Mouse (Mus musculus) monocyte, adult 5-6 weeks (primary cell): Measurements from ENCODE around the gene Clint1. TPM values are rescaled to one million over a fixed set of nuclear protein-coding genes. Genes with fewer than 3 reads are reported as not detected.

Experiments
- ATAC-seq: fragments of 153-309, 156-312 bp; replicated peaks from 2 replicates; pipeline ENCODE4 v1.8.0; 2017; ENCODE audit warnings: mild to moderate bottlenecking; ENCODE audit not compliant: low TSS enrichment, insufficient number of reproducible peaks, severe bottlenecking, poor library complexity, low FRiP score
- total RNA-seq: library from RNA; stranded (forward); fragments of 200-1000, 200-491, 200-594 nt; gene quantifications from 3 replicates; pipeline ENCODE4 v1.2.3, GENCODE M21; 2017

The Clint1 gene
- total RNA-seq, 1 experiment from 2014 or later, result 190 TPM

- ATAC-seq, result no peak
Measured at GRCm38 (mm10) chr11:45838450-45838849, 13.4 kb upstream of the Clint1 start.

- no peak for ATAC-seq
Measured at GRCm38 (mm10) chr11:45840332-45840731, 11.5 kb upstream of the Clint1 start.

- no peak for ATAC-seq
Measured at GRCm38 (mm10) chr11:45846008-45846407, 5.8 kb upstream of the Clint1 start.

GRCm38 (mm10) chr11:45847548-45847947 is 4.3 kb upstream of the Clint1 start:
- no peak for ATAC-seq

- no peak for ATAC-seq
Measured at GRCm38 (mm10) chr11:45848253-45848652, 3.6 kb upstream of the Clint1 start.

- no peak for ATAC-seq
Measured at GRCm38 (mm10) chr11:45849203-45849602, 2.6 kb upstream of the Clint1 start.

- no peak for ATAC-seq
Measured at GRCm38 (mm10) chr11:45849859-45850258, 2.0 kb upstream of the Clint1 start.

GRCm38 (mm10) chr11:45850317-45850716 is 1.5 kb upstream of the Clint1 start:
- ATAC-seq, result no peak

- ATAC-seq, result peak; percentile 60
Measured at GRCm38 (mm10) chr11:45852124-45852994, 508 bp downstream of the Clint1 start.

- ATAC-seq, result peak; percentile 44
Measured at GRCm38 (mm10) chr11:45852995-45853317, 1.1 kb downstream of the Clint1 start.

- ATAC-seq, result no peak
Measured at GRCm38 (mm10) chr11:45853916-45854315, 2.1 kb downstream of the Clint1 start.

- ATAC-seq, result no peak
Measured at GRCm38 (mm10) chr11:45854381-45854780, 2.5 kb downstream of the Clint1 start.

GRCm38 (mm10) chr11:45855407-45856148 is 3.7 kb downstream of the Clint1 start:
- ATAC-seq, result no peak

GRCm38 (mm10) chr11:45856149-45856516 is 4.3 kb downstream of the Clint1 start:
- no peak for ATAC-seq

- no peak for ATAC-seq
Measured at GRCm38 (mm10) chr11:45861334-45861733, 9.5 kb downstream of the Clint1 start.

- ATAC-seq, result no peak
Measured at GRCm38 (mm10) chr11:45864409-45864808, 12.6 kb downstream of the Clint1 start.

- no peak for ATAC-seq
Measured at GRCm38 (mm10) chr11:45865861-45866260, 14.0 kb downstream of the Clint1 start.

- no peak for ATAC-seq
Measured at GRCm38 (mm10) chr11:45866534-45866933, 14.7 kb downstream of the Clint1 start.

GRCm38 (mm10) chr11:45873666-45874065 is 21.8 kb downstream of the Clint1 start:
- ATAC-seq, result no peak

GRCm38 (mm10) chr11:45874251-45874650 is 22.4 kb downstream of the Clint1 start:
- ATAC-seq, result no peak
